Mouse (Mus musculus): Measurements from ENCODE around the gene Fubp3.

Fubp3 gene

DNA sequence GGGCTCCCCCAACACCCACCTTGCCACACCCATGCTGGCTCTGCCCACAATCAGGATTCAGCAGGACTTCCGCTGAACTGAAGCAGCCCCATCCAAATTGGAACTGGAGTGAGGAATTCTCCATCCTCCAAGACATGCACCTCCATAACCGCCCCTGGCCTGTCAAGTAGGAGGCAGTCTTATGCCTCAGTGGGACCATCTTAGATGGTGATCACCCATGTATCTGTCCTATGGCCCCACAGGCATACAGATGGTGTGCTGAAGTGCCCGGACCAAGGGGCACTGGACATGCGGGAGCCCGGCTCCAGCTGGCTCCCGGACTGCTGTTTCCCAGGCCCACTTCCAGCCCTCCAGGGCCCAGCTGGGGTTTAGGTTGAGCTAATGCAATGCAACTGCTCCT is 46.8 kb downstream of the Fubp3 start:
- DNase-seq (ENCODE audit: low read depth): no peak

DNA sequence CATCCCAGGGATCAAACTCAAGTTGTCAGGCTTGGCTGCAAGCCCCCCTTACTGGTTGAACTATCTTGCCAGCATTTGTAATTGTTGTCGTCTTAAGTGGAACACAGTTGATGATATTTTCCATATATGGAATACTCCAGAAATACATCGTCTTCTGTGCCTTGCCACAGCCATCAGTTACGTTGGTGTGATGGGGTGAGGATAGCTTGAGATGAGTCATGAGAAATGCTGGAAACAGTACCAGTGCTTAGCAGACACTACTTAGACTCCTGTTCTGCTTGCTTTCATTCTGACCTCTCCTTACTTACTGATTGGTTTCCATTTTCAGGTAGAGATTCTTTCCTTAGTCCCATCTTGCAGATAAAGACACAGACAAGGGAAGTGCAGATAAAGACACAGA is 61.1 kb downstream of the Fubp3 start:
- DNase-seq (ENCODE audit: low read depth): no peak

DNA sequence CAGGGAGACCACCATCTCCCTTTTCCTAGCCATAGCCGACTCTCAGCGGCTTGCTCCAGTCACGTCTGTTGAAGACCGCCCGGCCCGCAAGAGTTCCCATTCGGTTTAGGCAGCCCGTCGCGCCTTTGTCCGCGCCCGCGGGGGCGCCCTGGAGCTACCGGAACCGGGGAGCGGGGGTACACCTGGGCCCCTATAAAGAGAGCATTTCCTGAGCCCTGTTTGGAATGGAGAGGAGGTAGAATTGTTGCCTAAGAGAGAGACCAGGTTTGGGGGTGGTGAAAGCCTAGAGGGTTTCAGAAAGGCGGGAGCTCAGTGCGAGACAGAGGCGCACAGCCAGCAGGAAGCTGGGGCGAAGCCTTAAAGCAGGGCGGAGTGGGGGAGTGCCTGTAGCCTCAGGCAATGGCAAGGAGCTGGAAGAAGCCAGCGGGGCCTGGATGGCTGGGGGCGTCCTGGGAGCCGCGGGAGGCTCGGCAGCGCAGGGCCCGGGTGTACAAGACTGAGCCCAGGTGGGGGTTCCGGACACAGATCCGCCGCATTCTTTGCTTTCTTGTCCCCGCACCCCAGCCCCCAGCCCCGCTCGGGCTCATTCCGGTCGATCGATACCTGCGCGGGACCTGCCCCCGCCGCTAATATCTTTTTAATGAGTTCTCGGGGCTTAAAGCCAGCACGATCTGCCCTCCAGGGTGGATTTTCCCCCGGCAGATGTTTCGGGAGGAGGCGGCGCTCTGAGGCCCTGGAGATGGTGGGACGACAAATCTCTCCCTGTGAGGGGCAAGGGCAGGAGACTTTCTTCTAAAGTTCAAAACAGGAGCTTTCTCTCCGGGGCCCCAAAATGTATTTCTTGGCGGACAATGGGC is 63.1 kb downstream of the Fubp3 start:
- DNase-seq (ENCODE audit: low read depth): no peak

DNA sequence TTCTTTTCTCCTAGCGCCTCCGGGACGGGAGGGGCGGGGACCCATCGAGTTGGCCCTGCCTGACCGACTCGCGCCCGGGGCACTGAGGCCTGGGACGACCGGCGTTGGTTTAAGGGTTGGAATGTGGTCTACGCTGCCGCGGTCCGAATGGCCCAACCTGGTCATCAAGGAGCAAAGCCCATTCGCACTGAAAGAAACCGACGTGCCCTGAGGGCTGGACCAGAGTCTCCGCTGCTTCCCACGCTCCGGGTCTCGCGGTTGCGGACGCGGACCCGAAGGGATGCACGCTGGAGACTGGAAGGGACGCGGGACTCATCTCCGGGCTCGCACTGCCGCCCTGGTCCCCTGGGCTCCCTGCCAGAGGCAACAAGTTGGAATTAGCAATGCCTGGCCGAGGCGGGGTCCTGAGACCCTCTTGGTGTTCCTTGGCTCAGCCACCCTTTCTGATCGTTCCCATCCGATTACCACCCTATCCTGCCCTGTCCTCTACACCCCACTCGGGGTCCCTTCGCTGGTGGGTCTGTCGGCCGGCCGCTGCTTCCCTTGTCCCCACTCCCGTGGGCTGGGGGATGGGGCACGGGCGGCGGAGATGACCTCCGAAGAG is 63.8 kb downstream of the Fubp3 start:
- DNase-seq (ENCODE audit: low read depth): no peak

DNA sequence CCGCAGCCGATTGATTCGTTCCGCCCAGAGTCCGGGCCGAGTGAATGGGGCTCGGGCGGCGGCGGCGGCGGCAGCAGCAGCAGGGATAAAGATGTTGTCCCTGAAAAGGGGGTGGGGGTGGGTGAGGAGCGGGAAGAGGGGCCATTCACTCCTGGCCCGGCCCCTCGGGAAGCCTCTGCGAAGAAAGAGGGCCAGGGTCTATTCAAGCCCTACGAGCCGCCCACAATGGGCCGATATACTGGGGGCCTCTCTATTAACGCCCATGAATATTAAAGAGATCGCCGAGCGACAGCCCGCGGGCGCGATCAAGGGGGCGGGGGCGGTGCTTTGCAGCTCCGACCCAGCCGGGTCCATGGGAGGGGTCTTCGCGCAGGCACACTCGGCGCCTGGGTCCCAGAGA is 64.3 kb downstream of the Fubp3 start:
- DNase-seq (ENCODE audit: low read depth): no peak

DNA sequence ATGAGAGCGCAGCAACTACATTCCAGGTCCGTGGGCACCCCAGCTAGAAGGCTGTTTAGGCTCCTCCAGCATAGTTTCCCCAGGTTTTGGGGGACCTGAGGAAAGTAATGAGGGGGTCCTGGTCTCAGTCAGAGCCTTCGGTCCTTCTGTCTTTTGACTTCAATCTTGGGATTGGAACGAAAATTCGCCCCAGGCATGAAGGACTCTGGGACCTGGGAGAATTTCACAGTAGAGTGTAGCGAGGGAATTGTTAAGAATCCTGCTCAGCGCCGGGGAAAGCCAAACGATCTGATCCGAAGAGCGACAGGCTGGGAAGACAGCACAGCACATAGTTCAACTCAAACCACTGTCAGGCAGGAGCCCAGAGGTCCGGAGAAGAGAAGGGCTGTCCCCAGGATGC is 64.9 kb downstream of the Fubp3 start:
- no peak for DNase-seq (ENCODE audit: low read depth)

DNA sequence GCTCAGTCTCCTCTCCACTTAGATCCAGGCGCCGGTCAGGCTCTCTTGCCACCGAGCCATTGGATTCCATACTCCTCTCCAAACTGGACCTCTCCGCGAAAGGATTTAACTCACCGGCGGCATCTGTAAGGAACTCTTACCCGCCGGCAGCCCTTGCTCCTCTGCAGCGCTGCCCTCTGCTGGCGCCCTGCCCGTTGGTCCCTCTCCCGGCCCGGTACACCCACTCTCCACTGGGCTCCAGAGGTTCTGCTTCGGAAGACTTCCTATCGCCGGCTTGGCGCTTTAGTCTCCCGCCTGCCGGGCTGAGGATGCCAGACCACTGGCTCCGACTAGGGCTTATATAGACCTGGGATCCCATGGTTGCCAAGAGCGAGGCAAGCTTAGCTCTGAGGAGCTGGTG is 65.4 kb downstream of the Fubp3 start:
- DNase-seq (ENCODE audit: low read depth): no peak

DNA sequence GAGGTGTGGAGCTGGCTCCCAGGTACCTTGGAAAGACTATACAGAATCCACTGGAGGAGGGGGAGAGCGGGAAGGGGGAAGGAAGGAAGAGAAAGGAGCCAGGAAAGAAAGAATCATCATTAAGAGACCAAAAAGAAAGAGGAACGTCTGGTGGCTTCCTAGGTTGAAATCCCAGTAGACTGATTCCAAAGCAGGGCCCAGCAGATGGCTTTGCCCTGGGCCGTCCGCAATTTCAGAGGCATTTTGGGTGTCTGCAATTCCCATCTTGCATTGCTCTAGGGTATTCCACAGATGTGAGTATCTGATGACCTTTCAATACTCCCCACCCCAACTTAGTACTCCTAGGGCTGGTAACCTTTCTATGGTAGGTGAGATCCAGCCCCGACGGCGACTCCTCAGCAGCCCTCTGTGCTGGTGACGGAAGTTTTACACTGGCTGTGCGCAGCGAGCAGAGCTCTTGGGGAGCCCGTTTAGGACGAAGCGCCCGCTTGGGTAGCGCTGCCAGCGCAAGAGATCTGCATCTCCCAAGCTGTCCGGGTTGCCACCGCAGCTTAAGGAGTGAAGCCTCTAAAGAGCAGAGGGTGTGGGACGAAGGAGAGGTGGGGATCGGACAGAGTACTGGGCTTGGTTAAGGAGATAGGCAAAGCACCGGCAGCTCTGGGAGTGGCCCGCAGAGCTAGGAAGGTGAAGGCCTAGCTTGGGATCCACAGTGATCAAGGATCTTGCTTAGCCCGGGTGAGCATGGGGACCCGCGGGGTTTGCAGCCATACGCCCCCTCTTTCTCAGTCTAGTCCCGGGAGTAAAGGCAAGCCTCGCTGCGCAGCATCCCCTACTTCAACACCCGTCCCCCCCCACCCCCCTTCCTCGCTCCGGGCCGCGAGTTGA is 66.4 kb downstream of the Fubp3 start:
- no peak for DNase-seq (ENCODE audit: low read depth)

DNA sequence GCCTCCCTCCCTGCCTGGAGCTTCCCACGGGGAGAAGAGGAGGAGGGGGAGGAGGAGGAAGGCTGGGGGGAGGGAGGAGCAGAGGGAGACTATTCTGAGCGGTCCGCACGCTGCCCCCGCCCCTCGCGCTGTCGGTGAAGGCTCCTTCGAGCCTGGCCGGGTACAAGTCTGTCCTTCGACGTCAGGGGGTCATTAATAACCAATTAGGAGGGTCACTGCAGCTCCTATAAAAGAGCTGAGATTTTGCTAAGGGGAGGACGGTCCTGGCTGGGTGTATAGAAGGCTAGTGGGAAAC is 67.0 kb downstream of the Fubp3 start:
- no peak for DNase-seq (ENCODE audit: low read depth)

DNA sequence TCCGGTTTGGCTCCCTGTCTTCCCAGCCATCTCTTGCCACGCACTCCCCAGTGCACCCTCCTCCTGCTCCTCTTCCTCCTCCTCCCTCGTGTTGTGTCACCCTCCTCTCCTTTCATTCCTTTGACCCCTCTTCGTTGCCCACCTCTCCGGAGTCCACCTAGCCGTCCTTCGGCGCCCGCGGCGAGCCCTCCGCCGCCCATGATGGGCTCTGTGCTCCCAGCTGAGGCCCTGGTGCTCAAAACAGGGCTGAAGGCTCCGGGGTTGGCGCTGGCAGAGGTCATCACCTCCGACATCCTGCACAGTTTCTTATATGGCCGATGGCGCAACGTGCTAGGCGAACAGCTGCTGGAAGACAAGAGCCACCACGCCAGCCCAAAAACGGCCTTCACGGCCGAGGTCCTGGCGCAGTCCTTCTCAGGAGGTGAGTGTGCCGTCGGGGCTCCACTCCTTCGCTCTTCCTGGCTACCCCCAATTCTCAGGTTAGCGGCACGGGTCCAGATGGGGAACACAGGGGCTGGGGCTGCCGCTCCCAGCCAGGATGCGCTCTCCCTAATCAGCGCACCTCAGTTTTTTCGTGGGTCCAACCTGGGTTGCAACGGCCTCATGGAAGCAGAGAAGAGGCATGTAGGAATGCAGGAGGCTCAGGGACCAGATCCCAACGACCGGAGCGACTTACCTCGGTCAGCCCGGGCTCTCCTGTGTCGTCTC is 67.6 kb downstream of the Fubp3 start, which contains the start of gene Prdm12:
TSS of gene Prdm12 (plus strand) at position 137 of the 708 bp plus-strand sequence.
- no peak for DNase-seq (ENCODE audit: low read depth)

DNA sequence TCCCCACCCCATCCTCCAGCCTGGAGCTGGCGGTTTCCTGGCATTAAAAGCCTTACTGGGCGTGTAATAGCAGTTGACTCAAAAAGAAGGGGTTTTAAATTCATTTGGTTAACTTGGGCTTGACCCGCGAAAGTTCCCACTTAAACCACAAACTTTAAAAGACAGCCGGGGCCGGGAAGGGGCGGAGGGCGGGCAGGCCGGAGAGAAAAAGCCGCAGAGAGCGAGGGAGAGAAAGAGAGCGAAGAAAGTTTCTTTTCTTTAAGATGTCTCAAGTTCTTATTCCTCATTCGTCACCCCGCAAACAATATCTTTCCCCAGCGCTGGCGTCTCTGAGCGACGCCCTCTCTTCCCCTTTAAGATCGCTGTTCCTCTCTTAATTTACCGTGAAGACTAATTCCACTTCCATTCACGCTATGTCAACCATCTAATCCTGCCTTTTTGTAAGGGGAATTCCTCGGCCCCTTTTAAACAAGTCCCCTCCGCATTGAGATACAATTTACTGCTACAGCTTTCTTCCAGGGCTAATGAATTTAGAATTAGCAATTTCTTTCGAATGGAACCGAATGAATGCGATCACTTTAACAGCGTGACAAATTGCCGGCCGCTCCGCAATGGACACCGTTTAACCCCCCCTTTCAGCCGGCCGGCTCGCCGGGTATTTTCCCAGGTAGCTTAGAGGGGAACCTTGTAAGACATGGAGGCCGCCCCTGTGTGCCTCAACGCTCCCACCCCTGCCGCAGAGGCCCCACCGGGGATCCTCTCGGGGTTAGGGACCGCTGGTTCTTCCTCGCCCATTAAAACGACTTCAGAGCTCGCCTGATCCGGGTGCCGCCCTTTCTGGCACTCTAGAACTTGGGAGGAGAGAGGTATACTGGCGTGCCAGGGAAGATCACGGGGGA is 68.4 kb downstream of the Fubp3 start:
- no peak for DNase-seq (ENCODE audit: low read depth)

DNA sequence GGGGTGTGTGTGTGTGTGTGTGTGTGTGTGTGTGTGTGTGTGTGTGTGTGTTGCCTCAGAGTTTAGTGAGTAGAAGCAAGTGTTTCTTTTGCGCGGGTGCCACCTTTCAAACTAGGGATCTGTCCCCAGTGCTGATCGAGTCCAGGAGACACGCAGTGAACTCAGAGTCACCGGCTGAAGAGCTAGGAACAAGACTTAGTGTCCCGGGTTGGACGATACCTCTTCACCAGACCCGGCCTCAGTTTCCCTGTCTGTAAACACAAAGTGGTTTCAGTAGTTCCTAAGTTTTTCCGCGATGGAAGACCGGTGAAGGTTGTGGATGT is 69.0 kb downstream of the Fubp3 start:
- no peak for DNase-seq (ENCODE audit: low read depth)

DNA sequence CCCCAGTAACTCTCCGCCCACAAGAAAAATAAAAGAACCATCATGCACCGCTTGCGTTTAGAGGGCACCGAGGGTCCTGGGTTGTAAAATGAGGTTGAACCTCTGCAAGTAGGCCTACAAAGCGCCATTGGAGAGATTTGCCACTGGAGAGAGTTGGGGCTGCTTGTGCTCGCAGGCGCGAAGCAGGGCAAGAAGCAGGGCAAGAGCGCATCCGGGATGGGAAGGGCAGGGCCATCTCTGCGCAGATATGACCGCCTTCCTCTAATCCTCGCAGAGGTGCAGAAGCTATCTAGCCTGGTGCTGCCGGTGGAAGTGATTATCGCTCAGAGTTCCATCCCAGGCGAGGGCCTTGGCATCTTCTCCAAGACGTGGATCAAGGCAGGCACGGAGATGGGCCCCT is 69.5 kb downstream of the Fubp3 start:
- no peak for DNase-seq (ENCODE audit: low read depth)

DNA sequence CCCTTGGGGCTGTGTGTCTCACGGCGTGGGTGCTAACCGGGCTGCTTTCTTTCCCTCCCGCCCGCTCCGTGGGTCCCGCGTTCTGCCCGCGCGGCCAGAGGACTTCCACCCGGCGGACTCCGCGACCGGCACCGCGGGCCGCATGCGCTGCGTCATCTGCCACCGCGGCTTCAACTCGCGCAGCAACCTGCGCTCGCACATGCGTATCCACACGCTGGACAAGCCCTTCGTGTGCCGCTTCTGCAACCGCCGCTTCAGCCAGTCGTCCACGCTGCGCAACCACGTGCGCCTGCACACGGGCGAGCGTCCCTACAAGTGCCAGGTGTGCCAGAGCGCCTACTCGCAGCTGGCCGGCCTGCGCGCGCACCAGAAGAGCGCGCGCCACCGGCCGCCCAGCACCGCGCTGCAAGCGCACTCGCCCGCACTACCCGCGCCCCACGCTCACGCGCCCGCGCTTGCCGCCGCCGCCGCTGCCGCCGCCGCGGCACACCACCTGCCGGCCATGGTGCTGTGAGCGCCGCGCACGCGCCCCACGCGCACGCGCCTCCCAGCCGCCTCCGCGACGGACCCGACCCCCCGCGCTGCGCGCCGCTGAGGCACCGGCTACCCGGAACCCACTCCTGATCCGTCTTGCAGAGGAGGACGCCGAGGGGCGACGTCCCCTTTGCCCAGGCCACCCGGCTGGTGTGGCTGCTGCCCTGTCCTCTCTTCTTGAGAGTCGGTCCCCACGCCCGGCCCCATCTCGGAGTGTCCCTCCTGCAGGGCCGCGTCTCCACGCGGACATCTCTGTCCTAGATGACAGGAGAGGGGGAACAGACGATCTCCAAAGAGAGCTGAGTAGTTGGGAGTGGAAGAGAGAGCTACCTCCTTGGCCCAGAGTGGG is 81.8 kb downstream of the Fubp3 start:
- DNase-seq (ENCODE audit: low read depth): no peak

DNA sequence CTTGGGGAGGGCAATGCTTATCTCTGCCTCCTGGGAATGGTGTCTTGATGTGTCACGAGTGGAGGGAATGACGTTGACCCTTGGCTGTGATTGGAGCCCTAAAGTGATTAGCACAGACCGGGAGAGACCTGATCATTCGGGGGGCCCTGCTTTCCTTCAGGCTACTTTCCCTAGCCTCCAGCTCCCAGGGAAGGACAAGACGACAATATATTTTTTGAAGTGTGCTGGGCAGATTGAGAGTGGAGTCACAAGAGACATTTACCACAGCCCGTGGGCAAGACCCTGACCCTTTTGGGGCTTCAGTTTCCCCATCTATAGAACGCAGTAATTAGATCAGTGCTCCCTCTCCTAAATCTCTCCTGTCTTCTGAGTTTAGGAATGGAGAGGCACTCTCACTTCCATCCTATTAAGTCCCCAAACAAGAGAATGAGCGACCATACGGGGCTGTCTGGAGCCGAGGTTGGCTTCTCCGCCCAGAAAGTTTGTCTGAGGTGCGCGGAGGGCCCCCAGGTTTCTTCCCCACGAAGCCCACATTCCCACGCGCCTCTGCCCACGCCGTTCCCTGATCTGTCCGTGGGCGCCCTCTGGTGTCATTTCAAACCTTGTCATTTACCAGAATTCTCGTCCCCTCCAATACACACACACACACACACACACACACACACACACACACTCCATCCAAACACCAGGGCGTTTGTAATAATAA is 82.6 kb downstream of the Fubp3 start:
- no peak for DNase-seq (ENCODE audit: low read depth)

DNA sequence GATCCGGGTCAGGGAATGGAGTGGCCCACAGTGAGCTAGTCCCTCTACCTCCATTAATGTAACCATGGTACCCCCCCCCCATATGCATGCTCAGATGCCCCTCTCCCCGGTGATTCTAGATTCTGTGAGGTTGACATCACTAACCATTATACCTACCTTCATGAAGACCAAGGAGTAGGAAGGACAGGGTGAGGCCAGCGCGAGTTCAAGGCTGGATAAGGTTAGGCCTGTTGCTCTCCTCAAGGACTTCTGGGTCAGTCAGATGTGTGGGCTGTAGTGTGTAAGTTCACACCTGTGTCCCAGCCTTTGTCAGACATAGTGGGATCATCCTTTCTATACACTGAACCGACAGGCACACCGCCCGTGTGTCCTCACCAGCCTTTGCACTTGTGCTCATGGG is 83.9 kb downstream of the Fubp3 start:
- DNase-seq (ENCODE audit: low read depth): no peak

DNA sequence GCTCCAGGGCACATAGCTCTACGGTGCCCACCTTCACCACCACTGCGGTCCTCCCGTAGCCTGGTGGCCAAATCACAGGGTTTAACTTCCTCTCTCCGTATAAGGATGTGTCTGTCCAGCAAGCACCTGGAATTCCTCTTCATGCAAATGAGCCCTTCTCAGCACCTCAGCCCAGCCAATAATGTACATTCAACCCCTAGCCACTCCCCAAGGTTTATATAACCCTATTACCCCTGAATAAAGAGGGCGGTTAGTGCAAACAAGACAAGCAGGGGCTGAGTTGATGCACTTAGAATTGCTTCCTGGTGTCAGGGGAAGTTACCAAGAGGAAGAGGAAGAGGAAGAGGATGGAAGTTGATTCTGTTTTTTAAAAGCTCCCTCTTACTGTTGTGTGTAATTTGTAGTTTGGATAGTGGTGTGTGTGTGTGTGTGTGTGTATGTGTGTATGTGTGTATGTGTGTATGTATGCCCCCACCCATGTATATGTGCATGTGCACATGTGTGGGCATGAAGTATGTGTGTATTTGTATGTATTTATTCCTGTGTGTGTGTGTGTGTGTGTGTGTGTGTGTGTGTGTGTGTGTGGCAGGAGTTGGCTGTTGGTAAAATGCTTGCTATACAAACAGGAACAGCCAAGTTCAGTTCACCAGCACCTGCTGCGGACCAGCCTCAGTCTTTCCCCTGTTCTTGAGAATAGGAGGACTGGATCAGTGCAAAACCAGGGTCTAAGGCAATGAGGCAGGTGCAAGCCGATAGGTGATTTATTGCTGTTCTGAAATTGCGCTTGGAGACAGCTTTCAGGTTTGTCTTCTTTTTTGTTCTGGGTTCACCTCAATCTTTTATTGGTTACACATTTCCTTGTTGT is 90.7 kb downstream of the Fubp3 start:
- no peak for DNase-seq (ENCODE audit: low read depth)

DNA sequence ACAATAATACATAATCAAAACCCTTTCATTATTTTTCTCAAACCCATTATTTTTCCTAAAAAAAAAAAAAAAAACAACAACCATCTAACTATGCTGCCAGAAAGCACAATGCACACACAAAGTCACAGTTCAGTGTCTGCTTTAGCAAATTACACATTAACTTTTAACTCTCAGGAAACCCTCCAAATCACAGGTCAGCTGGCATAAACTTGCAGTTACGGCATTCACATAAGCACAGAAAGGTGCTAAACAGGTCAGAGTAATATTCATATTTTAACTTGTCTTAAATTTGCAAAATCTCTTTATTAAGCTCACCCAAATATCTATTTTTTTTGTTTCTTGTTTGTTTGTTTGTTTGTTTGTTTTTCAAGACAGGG is 91.3 kb downstream of the Fubp3 start:
- no peak for DNase-seq (ENCODE audit: low read depth)
